Mouse (Mus musculus): ENCODE results near the gene Filip1l. TPM values are rescaled to one million over a fixed set of nuclear protein-coding genes. Genes with fewer than 3 reads are reported as not detected.

Filip1l gene
- total RNA-seq, 2 experiments from 2014 or later = 22.6 to 23.5 TPM

GRCm38 (mm10) chr16:57560185-57560584 lies 207.3 kb downstream of the Filip1l start:
- DNase-seq (ENCODE audit: low spot score in 2 of 2) = no peak

- DNase-seq (ENCODE audit: low spot score in 2 of 2) = no peak
Observed at GRCm38 (mm10) chr16:57563453-57563852, 210.6 kb downstream of the Filip1l start.

GRCm38 (mm10) chr16:57564807-57565206 lies 211.9 kb downstream of the Filip1l start:
- DNase-seq (ENCODE audit: low spot score in 2 of 2) = no peak

- no peak for DNase-seq (ENCODE audit: low spot score in 2 of 2)
Observed at GRCm38 (mm10) chr16:57566215-57566614, 213.3 kb downstream of the Filip1l start.

- no peak for DNase-seq (ENCODE audit: low spot score in 2 of 2)
Observed at GRCm38 (mm10) chr16:57568648-57569404, 215.9 kb downstream of the Filip1l start.

- no peak for DNase-seq (ENCODE audit: low spot score in 2 of 2)
Observed at GRCm38 (mm10) chr16:57570789-57571311, 218.0 kb downstream of the Filip1l start.

GRCm38 (mm10) chr16:57573831-57574230 lies 220.9 kb downstream of the Filip1l start:
- no peak for DNase-seq (ENCODE audit: low spot score in 2 of 2)

- DNase-seq (ENCODE audit: low spot score in 2 of 2) = no peak
Observed at GRCm38 (mm10) chr16:57575764-57576388, 223.0 kb downstream of the Filip1l start.

- no peak for DNase-seq (ENCODE audit: low spot score in 2 of 2)
Observed at GRCm38 (mm10) chr16:57577519-57577918, 224.6 kb downstream of the Filip1l start.

- no peak for DNase-seq (ENCODE audit: low spot score in 2 of 2)
Observed at GRCm38 (mm10) chr16:57580041-57580440, 227.1 kb downstream of the Filip1l start.

GRCm38 (mm10) chr16:57582008-57582407 lies 229.1 kb downstream of the Filip1l start:
- no peak for DNase-seq (ENCODE audit: low spot score in 2 of 2)

- DNase-seq (ENCODE audit: low spot score in 2 of 2) = no peak
Observed at GRCm38 (mm10) chr16:57585201-57585600, 232.3 kb downstream of the Filip1l start.

GRCm38 (mm10) chr16:57593422-57594157 lies 240.7 kb downstream of the Filip1l start:
- no peak for DNase-seq (ENCODE audit: low spot score in 2 of 2)

GRCm38 (mm10) chr16:57597295-57597957 lies 244.5 kb downstream of the Filip1l start:
- DNase-seq (ENCODE audit: low spot score in 2 of 2) = no peak

- DNase-seq (ENCODE audit: low spot score in 2 of 2) = no peak
Observed at GRCm38 (mm10) chr16:57601031-57601430, 248.1 kb downstream of the Filip1l start.

- DNase-seq (ENCODE audit: low spot score in 2 of 2) = peak; percentile 59 to 64
Observed at GRCm38 (mm10) chr16:57606444-57607227, 253.7 kb downstream of the Filip1l start, which contains the start of gene Cmss1. TSS of gene Cmss1 (minus strand) at chr16:57606864.

- no peak for DNase-seq (ENCODE audit: low spot score in 2 of 2)
Observed at GRCm38 (mm10) chr16:57611768-57612167, 258.9 kb downstream of the Filip1l start.

Data from adrenal gland, postnatal 4 days (tissue).